Mouse (Mus musculus) liver, embryonic 15.5 days (tissue): ENCODE measurements at regions not wholly inside any gene's neighbourhood (a gene's known extent, or its start where the extent isn't known, plus 50 kb on each side); places are given as distances from the start of the nearest gene placed in this dataset.

ENCODE experiments used
- ATAC-seq: fragments of 200-750 bp; cut with Nextera tagmentation; 2 replicates; pipeline ENCODE4 v1.8.0; 2017; ENCODE audit warnings: moderate number of reproducible peaks, mild to moderate bottlenecking, moderate library complexity; ENCODE audit not compliant: insufficient read depth
- H3K27ac ChIP-seq: fragments of 300-500 bp; sonication (generic); replicated peaks from 2 replicates; pipeline ENCODE4 v1.5.1; 2015; ENCODE audit warnings: mild to moderate bottlenecking, inconsistent platforms
- H3K27me3 ChIP-seq: fragments of 300-500 bp; sonication (generic); 2 replicates; pipeline ENCODE4 v1.6.1; 2015; ENCODE audit warnings: mild to moderate bottlenecking, inconsistent platforms
- H3K36me3 ChIP-seq: fragments of 300-500 bp; sonication (generic); replicated peaks from 2 replicates; pipeline ENCODE4 v1.6.1; 2015; ENCODE audit warnings: moderate library complexity, mild to moderate bottlenecking, inconsistent platforms
- H3K4me1 ChIP-seq: fragments of 300-500 bp; sonication (generic); replicated peaks from 2 replicates; pipeline ENCODE4 v1.6.1; 2015; ENCODE audit warnings: inconsistent platforms
- H3K4me2 ChIP-seq: fragments of 300-500 bp; sonication (generic); 2 replicates; pipeline ENCODE4 v1.6.1; 2015; ENCODE audit warnings: moderate library complexity, mild to moderate bottlenecking, inconsistent platforms
- H3K4me3 ChIP-seq: fragments of 300-500 bp; sonication (generic); replicated peaks from 2 replicates; pipeline ENCODE4 v1.5.1; 2015; ENCODE audit warnings: mild to moderate bottlenecking, inconsistent platforms
- H3K9ac ChIP-seq: fragments of 300-500 bp; sonication (generic); 2 replicates; pipeline ENCODE4 v1.6.1; 2015; ENCODE audit warnings: moderate library complexity, mild to moderate bottlenecking, inconsistent platforms
- H3K9me3 ChIP-seq: fragments of 300-500 bp; sonication (generic); replicated peaks from 2 replicates; pipeline ENCODE4 v1.6.1; 2016; ENCODE audit warnings: inconsistent platforms
- WGBS: fragments of 180-500 bp; shearing (Covaris S2); methylation state at CpG from one replicate; pipeline ENCODE4 v1.1.7; 2015; ENCODE audit warnings: mixed read lengths; ENCODE audit not compliant: insufficient replicate concordance; 5-methylcytosine and 5-hydroxymethylcytosine counted together

- Histone ChIP-seq H3K27ac (no peak overlapping the region), H3K27me3 (no peaks in the 10 kb centered on the region), H3K9me3 (no peaks in the 10 kb centered on the region), H3K9ac (no peak overlapping the region), H3K4me1 (no peaks in the 10 kb centered on the region), H3K4me2 (no peak overlapping the region), H3K36me3 (no peaks in the 10 kb centered on the region), H3K4me3 (no peak overlapping the region)
- 50% methylated on average over 6 of the region's 6 CpGs for WGBS
- no peak for ATAC-seq
These were observed 121.4 kb downstream of the 1810013L24Rik start for GRCm38 (mm10) chr16:8951156-8951899.

- 58% methylated on average over 10 of the region's 10 CpGs for WGBS
These were observed 131.8 kb downstream of the 1810013L24Rik start for GRCm38 (mm10) chr16:8961739-8962138.

GRCm38 (mm10) chr16:8993521-8994250, 163.8 kb downstream of the 1810013L24Rik start:
- no peak for ATAC-seq
- 54% methylated on average over 7 of the region's 7 CpGs for WGBS
- Histone ChIP-seq H3K27me3 (no peaks in the 10 kb centered on the region), H3K4me3 (no peak overlapping the region), H3K4me1 (no peaks in the 10 kb centered on the region), H3K9ac (no peak overlapping the region), H3K27ac (no peak overlapping the region), H3K4me2 (no peak overlapping the region), H3K36me3 (no peaks in the 10 kb centered on the region), H3K9me3 (no peaks in the 10 kb centered on the region)

More at GRCm38 (mm10) chr16:8961739-8962138, 131.8 kb downstream of the 1810013L24Rik start:
- no peaks in the 10 kb centered on the region for H3K9me3 ChIP-seq
- no peak overlapping the region for H3K4me3 ChIP-seq
- ATAC-seq = no peak
- no peaks in the 10 kb centered on the region for H3K36me3 ChIP-seq
- H3K4me2 ChIP-seq = no peak overlapping the region
- H3K27ac ChIP-seq = no peak overlapping the region
- no peaks in the 10 kb centered on the region for H3K4me1 ChIP-seq
- no peaks in the 10 kb centered on the region for H3K27me3 ChIP-seq
- no peak overlapping the region for H3K9ac ChIP-seq

GRCm38 (mm10) chr16:8994521-8994920, 164.6 kb downstream of the 1810013L24Rik start:
- Histone ChIP-seq H3K4me1 (no peaks in the 10 kb centered on the region), H3K9ac (no peak overlapping the region), H3K36me3 (no peaks in the 10 kb centered on the region), H3K4me3 (no peak overlapping the region), H3K27ac (no peak overlapping the region), H3K4me2 (no peak overlapping the region), H3K9me3 (no peaks in the 10 kb centered on the region), H3K27me3 (no peaks in the 10 kb centered on the region)
- ATAC-seq = no peak
- WGBS = 56% methylated on average over 1 of the region's 1 CpGs

- 49% methylated on average over 5 of the region's 5 CpGs for WGBS
These were observed 167.3 kb downstream of the 1810013L24Rik start for GRCm38 (mm10) chr16:8997250-8997649.

GRCm38 (mm10) chr16:9004012-9004411, 174.1 kb downstream of the 1810013L24Rik start:
- no peak for ATAC-seq
- Histone ChIP-seq H3K9ac (no peak overlapping the region), H3K27me3 (no peaks in the 10 kb centered on the region), H3K4me2 (no peak overlapping the region), H3K4me3 (no peak overlapping the region), H3K9me3 (no peaks in the 10 kb centered on the region), H3K36me3 (no peaks in the 10 kb centered on the region), H3K4me1 (no peaks in the 10 kb centered on the region), H3K27ac (no peak overlapping the region)
- 33% methylated on average over 6 of the region's 6 CpGs for WGBS

More at GRCm38 (mm10) chr16:8997250-8997649, 167.3 kb downstream of the 1810013L24Rik start:
- H3K27ac ChIP-seq = no peak overlapping the region
- no peaks in the 10 kb centered on the region for H3K4me1 ChIP-seq
- no peak overlapping the region for H3K9ac ChIP-seq
- no peaks in the 10 kb centered on the region for H3K9me3 ChIP-seq
- H3K4me2 ChIP-seq = no peak overlapping the region
- H3K36me3 ChIP-seq = no peaks in the 10 kb centered on the region
- ATAC-seq = no peak
- H3K4me3 ChIP-seq = no peak overlapping the region
- H3K27me3 ChIP-seq = no peaks in the 10 kb centered on the region

GRCm38 (mm10) chr16:9005933-9006332, 176.0 kb downstream of the 1810013L24Rik start:
- Histone ChIP-seq H3K27ac (no peak overlapping the region), H3K4me3 (no peak overlapping the region), H3K9me3 (no peaks in the 10 kb centered on the region), H3K36me3 (no peaks in the 10 kb centered on the region), H3K9ac (no peak overlapping the region), H3K27me3 (no peaks in the 10 kb centered on the region), H3K4me1 (no peaks in the 10 kb centered on the region), H3K4me2 (no peak overlapping the region)
- ATAC-seq = no peak
- WGBS = 26% methylated on average over 5 of the region's 5 CpGs

GRCm38 (mm10) chr16:9009361-9010083, 179.6 kb downstream of the 1810013L24Rik start:
- Histone ChIP-seq H3K36me3 (no peaks in the 10 kb centered on the region), H3K4me3 (no peak overlapping the region), H3K9ac (no peak overlapping the region), H3K27ac (no peak overlapping the region), H3K4me2 (no peak overlapping the region), H3K4me1 (no peaks in the 10 kb centered on the region), H3K27me3 (no peaks in the 10 kb centered on the region), H3K9me3 (no peaks in the 10 kb centered on the region)
- 16% methylated on average over 19 of the region's 19 CpGs for WGBS
- ATAC-seq = no peak

GRCm38 (mm10) chr16:9011077-9011476, 181.2 kb downstream of the 1810013L24Rik start:
- H3K9me3 ChIP-seq = no peaks in the 10 kb centered on the region
- H3K4me1 ChIP-seq = no peaks in the 10 kb centered on the region
- no peaks in the 10 kb centered on the region for H3K27me3 ChIP-seq
- no peak overlapping the region for H3K27ac ChIP-seq
- no peaks in the 10 kb centered on the region for H3K36me3 ChIP-seq
- WGBS = 35% methylated on average over 1 of the region's 1 CpGs
- no peak overlapping the region for H3K9ac ChIP-seq
- H3K4me3 ChIP-seq = no peak overlapping the region
- ATAC-seq = no peak
- H3K4me2 ChIP-seq = no peak overlapping the region

GRCm38 (mm10) chr16:9011691-9012090, 181.8 kb downstream of the 1810013L24Rik start:
- WGBS = 45% methylated on average over 4 of the region's 4 CpGs

More at GRCm38 (mm10) chr16:9011691-9012090, 181.8 kb downstream of the 1810013L24Rik start:
- Histone ChIP-seq H3K4me2 (no peak overlapping the region), H3K27me3 (no peaks in the 10 kb centered on the region), H3K27ac (no peak overlapping the region), H3K4me3 (no peak overlapping the region), H3K9me3 (no peaks in the 10 kb centered on the region), H3K36me3 (no peaks in the 10 kb centered on the region), H3K4me1 (no peaks in the 10 kb centered on the region), H3K9ac (no peak overlapping the region)
- no peak for ATAC-seq
